Mouse (Mus musculus) ovary, adult 18-20 months (tissue): ENCODE results near the gene Lrguk.
A peak's percentile ranks its signal among the peaks of the same experiment; 100 is the strongest.

Experiments used
- DNase-seq: peaks from one replicate; pipeline ENCODE4 v3.0.0; 2022; ENCODE audit warnings: low spot score, mixed read lengths

The Lrguk gene

GRCm38 (mm10) chr6:34148021-34148420 is 118.8 kb downstream of the Lrguk start:
- no peak for DNase-seq

- DNase-seq: no peak
These were observed 119.4 kb downstream of the Lrguk start for GRCm38 (mm10) chr6:34148639-34149038.

- no peak for DNase-seq
These were observed 119.8 kb downstream of the Lrguk start for GRCm38 (mm10) chr6:34149066-34149465.

- no peak for DNase-seq
These were observed 120.6 kb downstream of the Lrguk start for GRCm38 (mm10) chr6:34149821-34150220.

GRCm38 (mm10) chr6:34153069-34154052 is 124.1 kb downstream of the Lrguk start:
- DNase-seq: no peak

GRCm38 (mm10) chr6:34154202-34154601 is 125.0 kb downstream of the Lrguk start:
- peak; percentile 9 for DNase-seq

GRCm38 (mm10) chr6:34155137-34155804 is 126.0 kb downstream of the Lrguk start:
- DNase-seq: no peak

GRCm38 (mm10) chr6:34156057-34156456 is 126.8 kb downstream of the Lrguk start:
- DNase-seq: no peak

GRCm38 (mm10) chr6:34156841-34157748 is 127.8 kb downstream of the Lrguk start:
- DNase-seq: no peak

GRCm38 (mm10) chr6:34159998-34160815 is 131.0 kb downstream of the Lrguk start:
- no peak for DNase-seq

- DNase-seq: no peak
These were observed 131.6 kb downstream of the Lrguk start for GRCm38 (mm10) chr6:34160816-34161310.

- no peak for DNase-seq
These were observed 132.3 kb downstream of the Lrguk start for GRCm38 (mm10) chr6:34161511-34161910.

- DNase-seq: no peak
These were observed 133.4 kb downstream of the Lrguk start for GRCm38 (mm10) chr6:34162607-34163006.

- DNase-seq: no peak
These were observed 133.8 kb downstream of the Lrguk start for GRCm38 (mm10) chr6:34163014-34163413.

GRCm38 (mm10) chr6:34168834-34169233 is 139.6 kb downstream of the Lrguk start:
- DNase-seq: no peak

- DNase-seq: no peak
These were observed 141.7 kb downstream of the Lrguk start for GRCm38 (mm10) chr6:34170844-34171494.

GRCm38 (mm10) chr6:34171748-34172457 is 142.7 kb downstream of the Lrguk start:
- no peak for DNase-seq

GRCm38 (mm10) chr6:34173251-34173650 is 144.0 kb downstream of the Lrguk start:
- DNase-seq: no peak

GRCm38 (mm10) chr6:34174715-34175114 is 145.5 kb downstream of the Lrguk start:
- no peak for DNase-seq
